Mouse (Mus musculus) urinary bladder, postnatal 14 days (tissue): ENCODE measurements at regions not wholly inside any gene's neighbourhood (a gene's known extent, or its start where the extent isn't known, plus 50 kb on each side); places are given as distances from the start of the nearest gene placed in this dataset.

ENCODE experiments used
- DNase-seq: peaks from one replicate; pipeline ENCODE4 v3.0.0; 2021; ENCODE audit warnings: low spot score

GRCm38 (mm10) chr9:74021339-74021738 is 52.6 kb upstream of the Unc13c start:
- DNase-seq, result no peak

GRCm38 (mm10) chr9:74023922-74024321 is 55.2 kb upstream of the Unc13c start:
- DNase-seq, result no peak

GRCm38 (mm10) chr9:74026131-74026530 is 57.4 kb upstream of the Unc13c start:
- DNase-seq, result no peak

- DNase-seq, result peak; percentile 4
Observed at GRCm38 (mm10) chr9:74028438-74028837, 59.7 kb upstream of the Unc13c start.

GRCm38 (mm10) chr9:74045936-74046335 is 64.2 kb upstream of the Wdr72 start:
- peak; percentile 39 for DNase-seq

DNA sequence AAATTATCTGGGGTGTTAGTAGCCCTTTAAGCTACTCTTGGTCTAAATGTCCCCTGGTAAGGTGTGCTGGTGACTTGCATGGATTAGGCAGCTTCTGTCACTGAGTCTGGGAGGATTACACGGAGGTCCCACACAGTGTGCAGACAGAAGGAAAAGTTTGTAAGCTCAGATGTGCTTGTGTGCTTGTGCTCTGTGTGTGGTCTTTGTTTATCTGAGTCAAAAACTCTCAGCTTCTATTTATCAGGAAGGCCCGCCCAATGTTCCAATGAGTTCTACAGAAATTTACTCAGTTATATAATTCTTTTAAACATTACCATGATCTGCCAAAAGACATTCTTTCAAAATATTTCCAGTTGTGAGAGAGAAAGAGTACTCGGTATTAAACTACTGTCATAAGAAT is 60.4 kb upstream of the Wdr72 start:
- no peak for DNase-seq

GRCm38 (mm10) chr9:74056709-74057108 is 53.4 kb upstream of the Wdr72 start:
- DNase-seq, result no peak

- no peak for DNase-seq
Observed at GRCm38 (mm10) chr9:74057476-74058076, 52.6 kb upstream of the Wdr72 start.

DNA sequence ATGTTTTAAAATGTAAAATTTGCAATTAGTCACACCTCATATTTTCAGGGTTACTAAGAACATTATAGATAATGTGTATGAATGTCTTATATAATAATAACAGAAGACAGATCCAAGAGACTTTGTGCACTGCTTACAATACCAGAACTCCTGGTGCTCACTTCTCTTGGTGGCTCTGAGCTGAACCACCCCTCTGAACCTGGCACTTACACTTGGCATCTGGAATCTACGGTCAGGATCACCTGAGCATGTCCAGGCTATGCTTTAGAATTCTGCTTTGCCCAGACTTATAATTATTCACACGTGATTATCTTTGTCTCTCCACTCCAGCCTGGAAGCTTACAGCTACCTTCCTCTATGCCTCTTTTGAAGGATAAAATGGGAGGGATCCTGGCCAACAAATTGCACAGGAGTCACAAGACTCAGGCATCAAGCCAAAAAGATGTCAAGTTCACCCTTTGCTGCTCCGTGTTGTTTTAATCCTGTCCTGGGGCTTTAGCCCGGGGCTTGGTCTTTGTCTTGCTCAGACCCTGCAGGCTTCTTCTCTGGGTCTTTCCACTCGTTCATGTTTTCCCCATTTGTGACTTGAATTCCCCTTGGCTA is 51.8 kb upstream of the Wdr72 start:
- no peak for DNase-seq
